Comparison of ENCODE assay signal across 12 mouse cellular contexts in genomic region chr6:41554295-41555169, GRCm38 (mm10). TPM values are rescaled to one million over a fixed set of nuclear protein-coding genes. Genes with fewer than 3 reads are reported as not detected.
A peak's percentile ranks its signal among the peaks of the same experiment; 100 is the strongest.
DNase-seq lines count a peak whose midpoint lies in the region; ATAC-seq and TF ChIP-seq lines count a peak whose summit lies in the region.
"Had no signal": no experiment of that assay in that cellular context is flagged by ENCODE, and none has a peak within 500 bp of the region (broad histone marks: within the 10 kb centered on the region; RNA-seq: fewer than 3 reads in every experiment).

No protein-coding gene starts in this region.

- no peak for DNase-seq in liver, postnatal 0 days
- DNase-seq in liver, embryonic 11.5 days (ENCODE audit: low spot score) = no peak
- DNase-seq in T-cell, adult 2 months (ENCODE audit: low spot score) = peak; percentile 96
- DNase-seq in naive thymus-derived CD4-positive, alpha-beta T cell, adult 2 months (ENCODE audit: low read depth) = peak; percentile 96
- peak; percentile 87 for DNase-seq in thymus, postnatal 14 days
- no peak for DNase-seq in urinary bladder, adult 2 months (ENCODE audit: low spot score)
- DNase-seq in gastrocnemius, postnatal 4 days (ENCODE audit: low spot score in 2 of 2) = no peak
- no peak for DNase-seq in ovary, postnatal 10 days (ENCODE audit: low spot score)
- DNase-seq: kidney, postnatal 25 days had no signal

- no peak overlapping the region for H3K4me3 ChIP-seq in liver, postnatal 0 days (ENCODE audit: low read depth, low read length)
- H3K4me3 ChIP-seq in liver, embryonic 11.5 days (ENCODE audit: low read depth, low read length) = no peak overlapping the region
- H3K4me3 ChIP-seq: liver, embryonic 15.5 days had no signal

- peak; percentile 68 for ATAC-seq in liver, postnatal 0 days
- no peak for ATAC-seq in liver, embryonic 11.5 days (replicated peaks; ENCODE audit: low FRiP score)
- ATAC-seq: hindbrain, postnatal 0 days had no signal

- peak overlapping the region; percentile 69 for H3K27ac ChIP-seq in liver, postnatal 0 days (ENCODE audit: low read depth)
- H3K27ac ChIP-seq in liver, embryonic 11.5 days (ENCODE audit: low read depth, low read length) = no peak overlapping the region
- H3K27ac ChIP-seq: hindbrain, postnatal 0 days; liver, embryonic 15.5 days had no signal

- peaks cover 6% of the 10 kb centered on the region; the same call in 1 of the 2 replicates for H3K4me1 ChIP-seq in liver, postnatal 0 days (ENCODE audit: insufficient read depth)
- no peaks in the 10 kb centered on the region for H3K4me1 ChIP-seq in liver, embryonic 11.5 days (replicated peaks; ENCODE audit: control insufficient read depth, insufficient read depth, low read length)

- H3K9me3 ChIP-seq in liver, postnatal 0 days (ENCODE audit: low read length) = no peaks in the 10 kb centered on the region
- no peaks in the 10 kb centered on the region for H3K9me3 ChIP-seq in liver, embryonic 11.5 days (ENCODE audit: control insufficient read depth, low read length)
- H3K9me3 ChIP-seq: liver, embryonic 15.5 days had no signal

- H3K9ac ChIP-seq in liver, postnatal 0 days (replicated peaks) = no peak overlapping the region
- no peak overlapping the region for H3K9ac ChIP-seq in liver, embryonic 11.5 days (ENCODE audit: low read depth, low read length)
- H3K9ac ChIP-seq: liver, embryonic 15.5 days had no signal

- TF ChIP-seq CTCF in liver, postnatal 0 days (IDR thresholded peaks at IDR 0.05; ENCODE audit: low read depth) = no peak

- 35% methylated on average over 7 of the region's 7 CpGs for WGBS in liver, postnatal 0 days (ENCODE audit: insufficient replicate concordance)
- 52% methylated on average over 7 of the region's 7 CpGs for WGBS in liver, embryonic 11.5 days

- H3K4me2 ChIP-seq in liver, postnatal 0 days (ENCODE audit: low read depth, low read length) = no peak overlapping the region
- no peak overlapping the region for H3K4me2 ChIP-seq in liver, embryonic 11.5 days
- H3K4me2 ChIP-seq: liver, embryonic 15.5 days had no signal

- H3K36me3 ChIP-seq in liver, postnatal 0 days (replicated peaks; ENCODE audit: insufficient read depth, low read length) = no peaks in the 10 kb centered on the region
- H3K36me3 ChIP-seq in liver, embryonic 11.5 days (ENCODE audit: control insufficient read depth, insufficient read depth, low read length) = no peaks in the 10 kb centered on the region
- H3K36me3 ChIP-seq: liver, embryonic 15.5 days had no signal

- no peaks in the 10 kb centered on the region for H3K27me3 ChIP-seq in liver, postnatal 0 days (ENCODE audit: insufficient read depth, low read length)
- H3K27me3 ChIP-seq in liver, embryonic 11.5 days (replicated peaks; ENCODE audit: control insufficient read depth, insufficient read depth, low read length) = no peaks in the 10 kb centered on the region
- H3K27me3 ChIP-seq: liver, embryonic 15.5 days had no signal

- no peak for TF ChIP-seq EP300 in liver, postnatal 0 days (IDR thresholded peaks at IDR 0.05; ENCODE audit: low read depth)

RNA-seq across cellular contexts. Expression of gene Prss2, which starts 32.9 kb away (rescaled TPM):
- polyA plus RNA-seq in liver, postnatal 0 days (2015; fragmentation: Nextera tagmentation; extraction: Ambion mirVana) = 0.18 and 10.5 TPM in 2 replicates
- polyA plus RNA-seq in liver, embryonic 11.5 days (2014; fragmentation: Nextera tagmentation; extraction: Ambion mirVana) = 0.22 TPM in 1 of 2 replicates, not detected in the other
- 0.12 and 1.0 TPM in 2 replicates for polyA plus RNA-seq in urinary bladder, adult 2 months (2012; rRNA removed)
- total RNA-seq in gastrocnemius, postnatal 4 days (2021) = not detected
- total RNA-seq: hindbrain, postnatal 0 days; left cerebral cortex, adult 8-10 months had no signal
- polyA plus RNA-seq: hindbrain, postnatal 0 days had no signal

RNA-seq across cellular contexts. Expression of gene Ephb6, which starts 50.8 kb away (rescaled TPM):
- polyA plus RNA-seq in liver, postnatal 0 days (2015; fragmentation: Nextera tagmentation; extraction: Ambion mirVana) = 0.25 and 0.28 TPM in 2 replicates
- polyA plus RNA-seq in liver, embryonic 11.5 days (2014; fragmentation: Nextera tagmentation; extraction: Ambion mirVana) = 5.7 and 6.3 TPM in 2 replicates
- 10.7 and 11.2 TPM in 2 replicates for polyA plus RNA-seq in urinary bladder, adult 2 months (2012; rRNA removed)
- total RNA-seq in gastrocnemius, postnatal 4 days (2021) = 1 to 10 TPM; 5.1 to 5.8 TPM

Comparison
In these comparisons a context has a peak if more than half of its experiments do, and no peak if none do; other contexts are left out.
1. DNase-seq: peak in T-cell, adult 2 months (single experiment), naive thymus-derived CD4-positive, alpha-beta T cell, adult 2 months (single experiment) and thymus, postnatal 14 days (single experiment); none in liver, postnatal 0 days (single experiment), liver, embryonic 11.5 days (single experiment), urinary bladder, adult 2 months (single experiment), gastrocnemius, postnatal 4 days (0 of 2) and ovary, postnatal 10 days (single experiment).